Mouse (Mus musculus): ENCODE data around the gene Trpm7. TPM values are rescaled to one million over a fixed set of nuclear protein-coding genes. Genes with fewer than 3 reads are reported as not detected.

The Trpm7 gene
- polyA plus RNA-seq, 1 experiment, result 27.6 TPM

GRCm38 (mm10) chr2:126816644-126817347 is 59.2 kb downstream of the Trpm7 start:
- Histone ChIP-seq H3K27me3 (ENCODE audit: control insufficient read depth, insufficient read depth, low read length) (no peaks in the 10 kb centered on the region), H3K27ac (ENCODE audit: insufficient read depth, low read length) (no peak overlapping the region), H3K4me1 (ENCODE audit: control insufficient read depth, insufficient read depth, low read length) (no peaks in the 10 kb centered on the region), H3K4me3 (replicated peaks; ENCODE audit: insufficient read depth, low read depth, low read length) (no peak overlapping the region)
- no peak for TF ChIP-seq CTCF (IDR thresholded peaks at IDR 0.05; ENCODE audit: borderline replicate concordance, insufficient read depth, low read depth, low read length)
- no peak for TF ChIP-seq POLR2A (IDR thresholded peaks at IDR 0.05; ENCODE audit: borderline replicate concordance, insufficient read depth, low read length)
- WGBS, result 97% methylated on average over 4 of the region's 4 CpGs
- no peak for DNase-seq

DNA sequence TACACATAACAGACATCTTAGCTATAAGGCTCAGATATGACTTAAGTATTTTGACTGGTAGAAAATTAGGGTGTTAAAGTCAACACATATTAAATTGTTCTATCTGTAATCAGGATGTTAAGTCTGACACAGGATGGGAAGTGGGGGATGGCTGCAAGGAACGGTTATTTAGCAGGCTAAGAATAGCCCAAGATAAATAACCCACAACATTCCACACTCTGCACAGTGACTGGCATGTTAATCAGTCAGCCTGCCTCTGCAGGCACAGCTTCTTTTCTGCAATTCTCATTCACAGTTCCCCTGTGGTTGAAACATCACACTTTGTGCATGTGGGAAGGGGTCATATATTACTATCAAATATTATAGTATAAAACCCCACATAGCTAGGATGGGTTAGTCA is 60.2 kb downstream of the Trpm7 start:
- Histone ChIP-seq H3K27ac (ENCODE audit: insufficient read depth, low read length) (no peak overlapping the region), H3K4me3 (replicated peaks; ENCODE audit: insufficient read depth, low read depth, low read length) (no peak overlapping the region), H3K4me1 (ENCODE audit: control insufficient read depth, insufficient read depth, low read length) (no peaks in the 10 kb centered on the region), H3K27me3 (ENCODE audit: control insufficient read depth, insufficient read depth, low read length) (no peaks in the 10 kb centered on the region)
- no peak for DNase-seq
- TF ChIP-seq CTCF (IDR thresholded peaks at IDR 0.05; ENCODE audit: borderline replicate concordance, insufficient read depth, low read depth, low read length) (no peak), POLR2A (IDR thresholded peaks at IDR 0.05; ENCODE audit: borderline replicate concordance, insufficient read depth, low read length) (no peak)
- WGBS, result 45% methylated on average over 1 of the region's 1 CpGs

DNA sequence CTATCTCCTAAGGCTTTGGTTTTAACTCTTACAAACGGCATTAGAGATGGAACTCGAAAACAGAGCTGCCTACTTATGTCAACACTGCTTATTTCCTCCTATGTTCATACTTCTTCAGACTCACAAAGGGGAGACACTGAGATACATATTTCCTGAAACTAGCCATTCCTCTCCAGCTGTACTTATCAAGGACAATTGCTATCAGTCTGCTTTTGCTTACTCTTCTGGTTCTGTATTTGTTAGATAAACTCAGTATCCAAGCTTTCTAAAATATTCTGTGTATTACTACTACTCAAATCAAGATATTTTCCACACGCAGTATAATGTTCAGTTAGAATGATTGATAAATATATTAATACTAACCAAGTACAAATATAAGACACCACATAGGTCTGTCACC is 74.0 kb downstream of the Trpm7 start:
- TF ChIP-seq CTCF (IDR thresholded peaks at IDR 0.05; ENCODE audit: borderline replicate concordance, insufficient read depth, low read depth, low read length) (no peak), POLR2A (IDR thresholded peaks at IDR 0.05; ENCODE audit: borderline replicate concordance, insufficient read depth, low read length) (no peak)
- H3K27me3 ChIP-seq (ENCODE audit: control insufficient read depth, insufficient read depth, low read length), result no peaks in the 10 kb centered on the region
- no peak overlapping the region for H3K4me3 ChIP-seq (replicated peaks; ENCODE audit: insufficient read depth, low read depth, low read length)
- no peak for DNase-seq
- 96% methylated on average over 3 of the region's 3 CpGs for WGBS
- no peak overlapping the region for H3K27ac ChIP-seq (ENCODE audit: insufficient read depth, low read length)
- no peaks in the 10 kb centered on the region for H3K4me1 ChIP-seq (ENCODE audit: control insufficient read depth, insufficient read depth, low read length)

DNA sequence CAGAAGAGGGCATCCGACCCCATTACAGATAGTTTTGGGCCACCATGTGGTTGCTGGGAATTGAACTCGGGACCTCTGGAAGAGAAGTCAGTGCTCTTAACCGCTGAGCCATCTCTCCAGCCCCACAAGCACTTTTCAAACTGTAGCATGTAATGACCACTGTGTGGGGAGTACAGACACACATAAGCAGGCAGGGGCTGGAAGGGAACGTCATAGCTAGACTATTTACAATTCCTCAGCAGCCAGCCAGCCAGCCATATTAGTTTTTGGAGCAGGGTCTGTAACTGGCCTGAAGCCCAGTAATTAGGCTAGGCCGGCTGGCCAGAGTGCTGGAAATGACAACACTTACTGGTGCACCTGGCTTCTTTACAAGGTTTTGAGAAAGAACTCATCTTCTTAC is 77.6 kb downstream of the Trpm7 start:
- Histone ChIP-seq H3K27ac (ENCODE audit: insufficient read depth, low read length) (no peak overlapping the region), H3K4me3 (replicated peaks; ENCODE audit: insufficient read depth, low read depth, low read length) (no peak overlapping the region), H3K4me1 (ENCODE audit: control insufficient read depth, insufficient read depth, low read length) (no peaks in the 10 kb centered on the region), H3K27me3 (ENCODE audit: control insufficient read depth, insufficient read depth, low read length) (no peaks in the 10 kb centered on the region)
- DNase-seq, result no peak
- 57% methylated on average over 5 of the region's 5 CpGs for WGBS
- no peak for TF ChIP-seq CTCF (IDR thresholded peaks at IDR 0.05; ENCODE audit: borderline replicate concordance, insufficient read depth, low read depth, low read length)
- TF ChIP-seq POLR2A (IDR thresholded peaks at IDR 0.05; ENCODE audit: borderline replicate concordance, insufficient read depth, low read length), result no peak

GRCm38 (mm10) chr2:126795708-126796107 is 80.3 kb downstream of the Trpm7 start:
- no peak for DNase-seq
- H3K4me3 ChIP-seq (replicated peaks; ENCODE audit: insufficient read depth, low read depth, low read length), result no peak overlapping the region
- 86% methylated on average over 3 of the region's 3 CpGs for WGBS
- H3K27ac ChIP-seq (ENCODE audit: insufficient read depth, low read length), result no peak overlapping the region
- H3K27me3 ChIP-seq (ENCODE audit: control insufficient read depth, insufficient read depth, low read length), result no peaks in the 10 kb centered on the region
- H3K4me1 ChIP-seq (ENCODE audit: control insufficient read depth, insufficient read depth, low read length), result no peaks in the 10 kb centered on the region
- peak; percentile 18; the same call in 1 of the 2 replicates for TF ChIP-seq CTCF (IDR thresholded peaks at IDR 0.05; ENCODE audit: borderline replicate concordance, insufficient read depth, low read depth, low read length)
- TF ChIP-seq POLR2A (IDR thresholded peaks at IDR 0.05; ENCODE audit: borderline replicate concordance, insufficient read depth, low read length), result no peak

GRCm38 (mm10) chr2:126792611-126793010 is 83.4 kb downstream of the Trpm7 start:
- Histone ChIP-seq H3K4me1 (ENCODE audit: control insufficient read depth, insufficient read depth, low read length) (no peaks in the 10 kb centered on the region), H3K27me3 (ENCODE audit: control insufficient read depth, insufficient read depth, low read length) (no peaks in the 10 kb centered on the region), H3K4me3 (replicated peaks; ENCODE audit: insufficient read depth, low read depth, low read length) (no peak overlapping the region), H3K27ac (ENCODE audit: insufficient read depth, low read length) (no peak overlapping the region)
- DNase-seq, result no peak
- TF ChIP-seq POLR2A (IDR thresholded peaks at IDR 0.05; ENCODE audit: borderline replicate concordance, insufficient read depth, low read length) (no peak), CTCF (IDR thresholded peaks at IDR 0.05; ENCODE audit: borderline replicate concordance, insufficient read depth, low read depth, low read length) (no peak)
- WGBS, result 64% methylated on average over 5 of the region's 5 CpGs

- no peak for DNase-seq
- TF ChIP-seq POLR2A (IDR thresholded peaks at IDR 0.05; ENCODE audit: borderline replicate concordance, insufficient read depth, low read length) (no peak), CTCF (IDR thresholded peaks at IDR 0.05; ENCODE audit: borderline replicate concordance, insufficient read depth, low read depth, low read length) (no peak)
- no peaks in the 10 kb centered on the region for H3K27me3 ChIP-seq (ENCODE audit: control insufficient read depth, insufficient read depth, low read length)
- H3K4me3 ChIP-seq (replicated peaks; ENCODE audit: insufficient read depth, low read depth, low read length), result no peak overlapping the region
- 24% methylated on average over 9 of the region's 9 CpGs for WGBS
- H3K4me1 ChIP-seq (ENCODE audit: control insufficient read depth, insufficient read depth, low read length), result no peaks in the 10 kb centered on the region
- no peak overlapping the region for H3K27ac ChIP-seq (ENCODE audit: insufficient read depth, low read length)
Measured at GRCm38 (mm10) chr2:126787721-126788342, 88.2 kb downstream of the Trpm7 start.

- TF ChIP-seq CTCF (IDR thresholded peaks at IDR 0.05; ENCODE audit: borderline replicate concordance, insufficient read depth, low read depth, low read length) (no peak), POLR2A (IDR thresholded peaks at IDR 0.05; ENCODE audit: borderline replicate concordance, insufficient read depth, low read length) (no peak)
- no peak for DNase-seq
- H3K27ac ChIP-seq (ENCODE audit: insufficient read depth, low read length), result no peak within 1 kb of the TSS
- H3K4me1 ChIP-seq (ENCODE audit: control insufficient read depth, insufficient read depth, low read length), result no peaks in the 10 kb centered on the region
- H3K4me3 ChIP-seq (replicated peaks; ENCODE audit: insufficient read depth, low read depth, low read length), result no peak within 1 kb of the TSS
- WGBS, result 47% methylated on average over 4 of the region's 4 CpGs
- no peaks in the 10 kb centered on the region for H3K27me3 ChIP-seq (ENCODE audit: control insufficient read depth, insufficient read depth, low read length)
Measured at GRCm38 (mm10) chr2:126783370-126783769, 92.7 kb downstream of the Trpm7 start, which contains the start of gene Usp50. Usp50 (minus strand) TSS chr2:126783470.
